Mouse (Mus musculus) hindbrain, embryonic 13.5 days (tissue): ENCODE results near the gene Stab2. TPM values are rescaled to one million over a fixed set of nuclear protein-coding genes. Genes with fewer than 3 reads are reported as not detected.

ENCODE experiments used
- ATAC-seq: fragments of 200-750 bp; cut with Nextera tagmentation; 2 replicates; pipeline ENCODE4 v1.8.0; 2017; ENCODE audit warnings: moderate TSS enrichment; ENCODE audit not compliant: low FRiP score
- H3K27ac ChIP-seq: fragments of 300-500 bp; sonication (generic); 2 replicates; pipeline ENCODE4 v1.5.1; 2015; ENCODE audit warnings: inconsistent platforms, mild to moderate bottlenecking, moderate library complexity
- H3K27me3 ChIP-seq: fragments of 300-500 bp; sonication (generic); 2 replicates; pipeline ENCODE4 v1.6.1; 2015; ENCODE audit warnings: mild to moderate bottlenecking, inconsistent platforms
- H3K36me3 ChIP-seq: fragments of 300-500 bp; sonication (generic); 2 replicates; pipeline ENCODE4 v1.6.1; 2015; ENCODE audit warnings: mild to moderate bottlenecking, inconsistent platforms
- H3K4me1 ChIP-seq: fragments of 300-500 bp; sonication (generic); replicated peaks from 2 replicates; pipeline ENCODE4 v1.6.1; 2015; ENCODE audit warnings: inconsistent platforms
- H3K4me2 ChIP-seq: fragments of 300-500 bp; sonication (generic); 2 replicates; pipeline ENCODE4 v1.6.1; 2015; ENCODE audit warnings: inconsistent platforms, mild to moderate bottlenecking, moderate library complexity
- H3K4me3 ChIP-seq: fragments of 300-500 bp; sonication (generic); 2 replicates; pipeline ENCODE4 v1.5.1; 2015; ENCODE audit warnings: mild to moderate bottlenecking, inconsistent platforms
- H3K9ac ChIP-seq: fragments of 300-500 bp; sonication (generic); 2 replicates; pipeline ENCODE4 v1.6.1; 2015; ENCODE audit warnings: mild to moderate bottlenecking, inconsistent platforms
- H3K9me3 ChIP-seq: fragments of 300-500 bp; sonication (generic); 2 replicates; pipeline ENCODE4 v1.6.1; 2016; ENCODE audit warnings: inconsistent platforms
- WGBS: fragments of 180-500 bp; shearing (Covaris S2); methylation state at CpG from one replicate; pipeline ENCODE4 v1.1.7; 2015; 5-methylcytosine and 5-hydroxymethylcytosine counted together
- polyA plus RNA-seq: library from polyadenylated mRNA; unstranded; fragments of >200 nt; fragmentation: Nextera tagmentation; extraction: Ambion mirVana; gene quantifications from 2 replicates; pipeline ENCODE4 v1.2.1, GENCODE M21; 2015

Stab2 gene
- polyA plus RNA-seq, 1 experiment from 2014 or later: 0.06 TPM

- H3K4me1 ChIP-seq: peaks cover 24% of the 10 kb centered on the region
- WGBS: 87% methylated on average over 8 of the region's 8 CpGs
- no peaks in the 10 kb centered on the region for H3K9me3 ChIP-seq
- no peak overlapping the region for H3K4me2 ChIP-seq
- no peaks in the 10 kb centered on the region for H3K36me3 ChIP-seq
- H3K27ac ChIP-seq: no peak overlapping the region
- H3K4me3 ChIP-seq: no peak overlapping the region
- no peak overlapping the region for H3K9ac ChIP-seq
- no peaks in the 10 kb centered on the region for H3K27me3 ChIP-seq
- no peak for ATAC-seq
Observed at GRCm38 (mm10) chr10:87032768-87033167, 24.9 kb upstream of the Stab2 start.

GRCm38 (mm10) chr10:87024884-87025283 lies 17.1 kb upstream of the Stab2 start:
- Histone ChIP-seq H3K9me3 (no peaks in the 10 kb centered on the region), H3K27me3 (0 out of 2 replicates have a peak, but pooled peaks cover 2% of the 10 kb centered on the region), H3K36me3 (no peaks in the 10 kb centered on the region), H3K9ac (no peak overlapping the region), H3K4me3 (no peak overlapping the region), H3K4me1 (no peaks in the 10 kb centered on the region), H3K4me2 (no peak overlapping the region), H3K27ac (no peak overlapping the region)
- WGBS: under 1% methylated on average over 10 of the region's 10 CpGs
- ATAC-seq: peak; percentile 86

GRCm38 (mm10) chr10:87020711-87021110 lies 12.9 kb upstream of the Stab2 start:
- H3K27ac ChIP-seq: no peak overlapping the region
- 0 out of 2 replicates have a peak, but pooled peaks cover 2% of the 10 kb centered on the region for H3K27me3 ChIP-seq
- H3K4me3 ChIP-seq: no peak overlapping the region
- no peaks in the 10 kb centered on the region; the same call in none of the 2 replicates for H3K4me1 ChIP-seq
- no peaks in the 10 kb centered on the region for H3K9me3 ChIP-seq
- no peak overlapping the region for H3K9ac ChIP-seq
- no peak overlapping the region for H3K4me2 ChIP-seq
- ATAC-seq: peak; percentile 41; the same call in 1 of the 2 replicates
- 65% methylated on average over 13 of the region's 16 CpGs for WGBS
- H3K36me3 ChIP-seq: no peaks in the 10 kb centered on the region

GRCm38 (mm10) chr10:87018876-87019275 lies 11.1 kb upstream of the Stab2 start:
- Histone ChIP-seq H3K4me2 (no peak overlapping the region), H3K9ac (no peak overlapping the region), H3K27ac (no peak overlapping the region), H3K27me3 (0 out of 2 replicates have a peak, but pooled peaks cover 2% of the 10 kb centered on the region), H3K4me1 (no peaks in the 10 kb centered on the region; the same call in none of the 2 replicates), H3K9me3 (no peaks in the 10 kb centered on the region), H3K4me3 (no peak overlapping the region), H3K36me3 (no peaks in the 10 kb centered on the region)
- whole genome bisulfite sequencing: 61% methylated on average over 9 of the region's 9 CpGs
- ATAC-seq: no peak

- 0 out of 2 replicates have a peak, but pooled peaks have one; percentile 37 for ATAC-seq
- no peaks in the 10 kb centered on the region for H3K27me3 ChIP-seq
- 9% methylated on average over 9 of the region's 9 CpGs for WGBS
Observed at GRCm38 (mm10) chr10:87016151-87016692, 8.4 kb upstream of the Stab2 start.

GRCm38 (mm10) chr10:87015403-87015802 lies 7.6 kb upstream of the Stab2 start:
- 69% methylated on average over 5 of the region's 5 CpGs for WGBS
- no peaks in the 10 kb centered on the region for H3K27me3 ChIP-seq
- H3K4me1 ChIP-seq: no peaks in the 10 kb centered on the region; the same call in none of the 2 replicates
- H3K4me3 ChIP-seq: no peak overlapping the region
- H3K4me2 ChIP-seq: no peak overlapping the region
- H3K9me3 ChIP-seq: no peaks in the 10 kb centered on the region
- ATAC-seq: no peak
- no peak overlapping the region for H3K27ac ChIP-seq
- no peak overlapping the region for H3K9ac ChIP-seq
- no peaks in the 10 kb centered on the region for H3K36me3 ChIP-seq

More at GRCm38 (mm10) chr10:87016151-87016692, 8.4 kb upstream of the Stab2 start:
- no peak overlapping the region for H3K27ac ChIP-seq
- H3K4me1 ChIP-seq: no peaks in the 10 kb centered on the region; the same call in none of the 2 replicates
- no peak overlapping the region for H3K4me3 ChIP-seq
- H3K9me3 ChIP-seq: no peaks in the 10 kb centered on the region
- no peak overlapping the region for H3K4me2 ChIP-seq
- no peaks in the 10 kb centered on the region for H3K36me3 ChIP-seq
- H3K9ac ChIP-seq: no peak overlapping the region

GRCm38 (mm10) chr10:87014391-87014965 lies 6.7 kb upstream of the Stab2 start:
- no peak overlapping the region for H3K27ac ChIP-seq
- H3K4me3 ChIP-seq: no peak overlapping the region
- WGBS: 65% methylated on average over 7 of the region's 7 CpGs
- no peaks in the 10 kb centered on the region; the same call in none of the 2 replicates for H3K4me1 ChIP-seq
- H3K9ac ChIP-seq: no peak overlapping the region
- no peak overlapping the region for H3K4me2 ChIP-seq
- no peaks in the 10 kb centered on the region for H3K9me3 ChIP-seq
- no peaks in the 10 kb centered on the region for H3K27me3 ChIP-seq
- no peak for ATAC-seq
- H3K36me3 ChIP-seq: no peaks in the 10 kb centered on the region

- H3K4me1 ChIP-seq: no peaks in the 10 kb centered on the region; the same call in 1 of the 2 replicates
- no peak overlapping the region for H3K27ac ChIP-seq
- no peaks in the 10 kb centered on the region for H3K27me3 ChIP-seq
- no peak overlapping the region for H3K9ac ChIP-seq
- WGBS: 96% methylated on average over 7 of the region's 7 CpGs
- ATAC-seq: no peak
- no peaks in the 10 kb centered on the region for H3K9me3 ChIP-seq
- no peak overlapping the region for H3K4me3 ChIP-seq
- H3K4me2 ChIP-seq: no peak overlapping the region
- H3K36me3 ChIP-seq: no peaks in the 10 kb centered on the region
Observed at GRCm38 (mm10) chr10:87012087-87012486, 4.3 kb upstream of the Stab2 start.

GRCm38 (mm10) chr10:87008215-87008499 lies 332 bp upstream of the Stab2 start:
- WGBS: 90% methylated on average over 3 of the region's 3 CpGs

GRCm38 (mm10) chr10:86992238-86992976 lies 15.4 kb downstream of the Stab2 start:
- H3K4me3 ChIP-seq: no peak overlapping the region
- no peaks in the 10 kb centered on the region for H3K27me3 ChIP-seq
- WGBS: 88% methylated on average over 14 of the region's 14 CpGs
- H3K27ac ChIP-seq: no peak overlapping the region
- no peaks in the 10 kb centered on the region for H3K9me3 ChIP-seq
- no peaks in the 10 kb centered on the region for H3K4me1 ChIP-seq
- H3K9ac ChIP-seq: no peak overlapping the region
- no peak overlapping the region for H3K4me2 ChIP-seq
- no peak for ATAC-seq
- no peaks in the 10 kb centered on the region for H3K36me3 ChIP-seq

More at GRCm38 (mm10) chr10:87008215-87008499, 332 bp upstream of the Stab2 start:
- no peak for ATAC-seq
- H3K4me2 ChIP-seq: no peak overlapping the region
- H3K4me3 ChIP-seq: no peak overlapping the region
- H3K27me3 ChIP-seq: no peaks in the 10 kb centered on the region
- no peaks in the 10 kb centered on the region for H3K4me1 ChIP-seq
- H3K9me3 ChIP-seq: no peaks in the 10 kb centered on the region
- no peak overlapping the region for H3K27ac ChIP-seq
- no peaks in the 10 kb centered on the region for H3K36me3 ChIP-seq
- H3K9ac ChIP-seq: no peak overlapping the region

GRCm38 (mm10) chr10:86990666-86991065 lies 17.2 kb downstream of the Stab2 start:
- H3K27ac ChIP-seq: no peak overlapping the region
- no peaks in the 10 kb centered on the region for H3K4me1 ChIP-seq
- WGBS: 72% methylated on average over 9 of the region's 9 CpGs
- no peak for ATAC-seq
- H3K9ac ChIP-seq: no peak overlapping the region
- no peaks in the 10 kb centered on the region for H3K36me3 ChIP-seq
- no peak overlapping the region for H3K4me3 ChIP-seq
- no peaks in the 10 kb centered on the region for H3K27me3 ChIP-seq
- no peaks in the 10 kb centered on the region for H3K9me3 ChIP-seq
- H3K4me2 ChIP-seq: no peak overlapping the region

- Histone ChIP-seq H3K27me3 (no peaks in the 10 kb centered on the region), H3K9ac (no peak overlapping the region), H3K4me3 (no peak overlapping the region), H3K9me3 (no peaks in the 10 kb centered on the region), H3K4me1 (no peaks in the 10 kb centered on the region), H3K27ac (no peak overlapping the region), H3K36me3 (no peaks in the 10 kb centered on the region), H3K4me2 (no peak overlapping the region)
- 64% methylated on average over 8 of the region's 8 CpGs for WGBS
- no peak for ATAC-seq
Observed at GRCm38 (mm10) chr10:86989838-86990237, 18.0 kb downstream of the Stab2 start.
